In the genomic region with DNA sequence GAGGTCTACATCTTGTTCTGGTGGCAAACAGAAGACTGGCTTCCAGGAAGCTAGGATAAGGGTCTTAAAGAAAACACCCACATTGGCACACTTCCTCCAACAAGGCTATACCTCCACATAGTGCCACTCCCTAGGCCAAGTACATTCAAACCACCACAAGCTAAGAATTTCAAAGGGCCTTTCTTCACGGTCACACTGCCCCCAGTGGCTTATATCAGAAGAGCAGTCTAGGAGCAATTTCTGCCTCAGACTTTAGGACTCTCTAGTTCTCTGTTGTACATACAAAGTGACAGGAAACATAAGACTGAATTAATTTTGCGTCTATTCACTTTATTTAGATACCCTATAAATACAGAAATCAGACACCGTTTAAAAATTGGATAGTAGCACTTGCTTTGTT, we compare ENCODE assay signal across 21 mouse cellular contexts.
DNase-seq lines count a peak whose midpoint lies in the region; TF ChIP-seq lines count a peak whose summit lies in the region.
"Had no signal": no experiment of that assay in that cellular context is flagged by ENCODE, and none has a peak within 500 bp of the region (broad histone marks: within the 10 kb centered on the region; RNA-seq: fewer than 3 reads in every experiment).

No protein-coding gene starts in this region.

- no peak overlapping the region for H3K4me3 ChIP-seq in layer of hippocampus, adult 2 months
- H3K4me3 ChIP-seq: heart, embryonic 13.5 days; limb, embryonic 15.5 days; lung, embryonic 15.5 days; megakaryocyte, embryonic 14.5 days; neural tube, embryonic 12.5 days had no signal

- TF ChIP-seq CTCF in layer of hippocampus, adult 2 months (conservative IDR thresholded peaks at IDR 0.05) = peak; percentile 56

- no peak overlapping the region for H3K27ac ChIP-seq in layer of hippocampus, adult 2 months
- H3K27ac ChIP-seq: heart, embryonic 13.5 days; limb, embryonic 15.5 days; lung, embryonic 15.5 days; neural tube, embryonic 12.5 days had no signal

- DNase-seq in layer of hippocampus, adult 2 months (ENCODE audit: low spot score in 2 of 2) = no peak
- no peak for DNase-seq in layer of hippocampus, adult 9-10 months (ENCODE audit: low spot score)
- peak; percentile 7 for DNase-seq in 3T3-L1 (ENCODE audit: low read depth, low spot score)
- peak; percentile 2 for DNase-seq in 416B (ENCODE audit: low read depth)
- DNase-seq in R1 (ENCODE audit: low read depth, low spot score) = peak; percentile 46
- DNase-seq in thymus, postnatal 0 days (ENCODE audit: low spot score) = no peak
- DNase-seq in yolk sac, embryonic 10.5 days (ENCODE audit: low spot score) = no peak
- no peak for DNase-seq in thymus, postnatal 25 days
- DNase-seq: adrenal gland, adult 2 months; cerebellum, adult 11-12 months; cerebellum, postnatal 36 days; forebrain, postnatal 0 days; heart, postnatal 36 days; kidney, postnatal 14 days; right cerebral cortex, postnatal 14 days; thymus, postnatal 4 days had no signal

Comparison
In these comparisons a context has a peak if more than half of its experiments do, and no peak if none do; other contexts are left out.
1. DNase-seq: peak in 3T3-L1 (single experiment), 416B (single experiment) and R1 (single experiment); none in layer of hippocampus, adult 2 months (0 of 2), layer of hippocampus, adult 9-10 months (single experiment), thymus, postnatal 0 days (single experiment), yolk sac, embryonic 10.5 days (single experiment) and thymus, postnatal 25 days (single experiment).